Mouse (Mus musculus) stomach, embryonic 16.5 days (tissue): ENCODE measurements around the gene Baat. TPM values are rescaled to one million over a fixed set of nuclear protein-coding genes. Genes with fewer than 3 reads are reported as not detected.
"Not testable (repeated sequence)": the region's sequence is repeated elsewhere in the genome, so short reads cannot be mapped to it uniquely, and the experiment has no call there.

ENCODE experiments used
- ATAC-seq: fragments of 200-750 bp; cut with Nextera tagmentation; 2 replicates; pipeline ENCODE4 v1.8.0; 2017; ENCODE audit warnings: moderate number of reproducible peaks, moderate TSS enrichment; ENCODE audit not compliant: insufficient read depth, low FRiP score
- H3K27ac ChIP-seq: fragments of 300-500 bp; sonication (generic); 2 replicates; pipeline ENCODE4 v1.5.1; 2014; ENCODE audit warnings: low read length
- H3K27me3 ChIP-seq: fragments of 300-500 bp; sonication (generic); 2 replicates; pipeline ENCODE4 v1.6.1; 2014; ENCODE audit warnings: low read length, control low read depth, mixed read lengths; ENCODE audit not compliant: control insufficient read depth, insufficient read depth
- H3K36me3 ChIP-seq: fragments of 300-500 bp; sonication (generic); 2 replicates; pipeline ENCODE4 v1.6.1; 2014; ENCODE audit warnings: low read length; ENCODE audit not compliant: control insufficient read depth, insufficient read depth
- H3K4me1 ChIP-seq: fragments of 300-500 bp; sonication (generic); 2 replicates; pipeline ENCODE4 v1.6.1; 2014; ENCODE audit warnings: low read length, control low read depth, mixed read lengths; ENCODE audit not compliant: control insufficient read depth, insufficient read depth
- H3K4me2 ChIP-seq: fragments of 300-500 bp; sonication (generic); 2 replicates; pipeline ENCODE4 v1.6.1; 2014; ENCODE audit warnings: low read depth, low read length, mixed read lengths
- H3K4me3 ChIP-seq: fragments of 300-500 bp; sonication (generic); replicated peaks from 2 replicates; pipeline ENCODE4 v1.5.1; 2014; ENCODE audit warnings: mild to moderate bottlenecking, low read length
- H3K9ac ChIP-seq: fragments of 300-500 bp; sonication (generic); 2 replicates; pipeline ENCODE4 v1.6.1; 2014; ENCODE audit warnings: low read length
- H3K9me3 ChIP-seq: fragments of 300-500 bp; sonication (generic); replicated peaks from 2 replicates; pipeline ENCODE4 v1.6.1; 2016; ENCODE audit warnings: low read length, control low read depth; ENCODE audit not compliant: control insufficient read depth
- WGBS: fragments of 180-500 bp; shearing (Covaris S2); extraction: QIAGEN DNeasy Blood & Tissue Kit; methylation state at CpG from one replicate; pipeline ENCODE4 v1.1.7; 2014; 5-methylcytosine and 5-hydroxymethylcytosine counted together
- polyA plus RNA-seq: library from polyadenylated mRNA; unstranded; fragments of >200 nt; fragmentation: Nextera tagmentation; extraction: Ambion mirVana; gene quantifications from 2 replicates; pipeline ENCODE4 v1.2.1, GENCODE M21; 2015

Baat gene
- polyA plus RNA-seq, 1 experiment from 2014 or later, result 0.06 TPM

GRCm38 (mm10) chr4:49535675-49536294, 29.4 kb upstream of the Baat start:
- 0 out of 2 replicates have a peak, but pooled peaks cover under 1% of the 10 kb centered on the region for H3K36me3 ChIP-seq
- no peak for ATAC-seq
- WGBS, result 88% methylated on average over 4 of the region's 4 CpGs
- H3K27me3 ChIP-seq, result no peaks in the 10 kb centered on the region
- H3K4me3 ChIP-seq, result no peak overlapping the region
- no peaks in the 10 kb centered on the region for H3K4me1 ChIP-seq
- no peak overlapping the region for H3K9ac ChIP-seq
- H3K4me2 ChIP-seq, result no peak overlapping the region
- 0 out of 2 replicates have a peak, but pooled peaks cover 1% of the 10 kb centered on the region for H3K9me3 ChIP-seq
- no peak overlapping the region for H3K27ac ChIP-seq

- Histone ChIP-seq H3K27ac (no peak overlapping the region), H3K36me3 (peaks cover 8% of the 10 kb centered on the region), H3K9ac (no peak overlapping the region), H3K4me3 (no peak overlapping the region), H3K4me2 (no peak overlapping the region), H3K27me3 (no peaks in the 10 kb centered on the region), H3K9me3 (peaks cover 9% of the 10 kb centered on the region; the same call in 1 of the 2 replicates), H3K4me1 (no peaks in the 10 kb centered on the region)
- 81% methylated on average over 3 of the region's 3 CpGs for WGBS
- ATAC-seq, result no peak
Measured at GRCm38 (mm10) chr4:49535036-49535435, 28.7 kb upstream of the Baat start.

DNA sequence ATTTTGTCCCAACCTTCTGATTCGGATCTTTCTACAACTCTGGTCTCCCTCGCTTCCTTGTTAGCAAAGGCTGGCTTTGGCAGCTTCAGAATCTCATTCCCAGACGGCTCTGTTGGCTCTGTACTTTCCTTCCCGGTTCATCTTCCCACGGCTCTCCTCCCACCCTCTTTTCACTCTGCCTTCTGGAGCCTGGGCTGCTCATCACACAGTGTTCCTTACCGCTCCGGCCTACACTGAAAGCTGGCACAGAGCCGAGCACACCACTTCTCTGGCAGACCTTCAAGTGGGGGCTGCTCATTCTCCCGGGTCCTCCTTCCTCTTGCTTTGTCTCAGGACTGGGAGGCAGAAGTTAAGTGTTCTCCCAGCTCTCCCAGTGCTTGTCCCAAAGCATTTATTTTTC, 16.2 kb upstream of the Baat start:
- Histone ChIP-seq H3K27ac (no peak overlapping the region), H3K4me3 (no peak overlapping the region), H3K36me3 (no peaks in the 10 kb centered on the region), H3K9ac (no peak overlapping the region), H3K9me3 (0 out of 2 replicates have a peak, but pooled peaks cover 2% of the 10 kb centered on the region), H3K4me2 (peak overlapping the region; percentile 75; the same call in 1 of the 2 replicates), H3K27me3 (no peaks in the 10 kb centered on the region), H3K4me1 (peaks cover 7% of the 10 kb centered on the region)
- WGBS, result 68% methylated on average over 9 of the region's 9 CpGs
- ATAC-seq, result no peak

DNA sequence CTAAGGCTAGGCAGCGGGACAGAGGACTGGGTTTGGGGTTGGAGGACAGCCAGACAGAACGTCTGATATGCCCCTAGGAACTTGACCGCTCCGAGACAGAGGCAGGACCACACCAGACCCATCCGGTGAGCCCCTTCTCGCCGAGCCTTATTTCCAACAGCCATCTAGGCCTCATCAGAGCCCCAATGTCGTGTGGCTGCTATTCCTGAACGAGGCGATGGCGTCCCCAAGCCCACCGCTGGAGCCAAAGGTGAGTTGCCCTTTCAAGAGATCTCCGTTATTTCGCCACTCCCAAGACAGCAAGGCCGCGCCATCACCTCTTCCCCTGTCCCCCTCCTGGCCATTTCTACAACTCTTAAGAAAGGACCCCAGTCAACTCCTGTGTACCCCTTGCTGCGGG, 15.0 kb upstream of the Baat start:
- Histone ChIP-seq H3K27me3 (no peaks in the 10 kb centered on the region), H3K4me1 (peaks cover 7% of the 10 kb centered on the region), H3K9ac (peak overlapping the region; percentile 75), H3K9me3 (0 out of 2 replicates have a peak, but pooled peaks cover 2% of the 10 kb centered on the region), H3K36me3 (no peaks in the 10 kb centered on the region), H3K27ac (no peak overlapping the region), H3K4me3 (peak overlapping the region; percentile 66), H3K4me2 (peak overlapping the region; percentile 75)
- WGBS, result 1% methylated on average over 17 of the region's 17 CpGs
- no peak for ATAC-seq

DNA sequence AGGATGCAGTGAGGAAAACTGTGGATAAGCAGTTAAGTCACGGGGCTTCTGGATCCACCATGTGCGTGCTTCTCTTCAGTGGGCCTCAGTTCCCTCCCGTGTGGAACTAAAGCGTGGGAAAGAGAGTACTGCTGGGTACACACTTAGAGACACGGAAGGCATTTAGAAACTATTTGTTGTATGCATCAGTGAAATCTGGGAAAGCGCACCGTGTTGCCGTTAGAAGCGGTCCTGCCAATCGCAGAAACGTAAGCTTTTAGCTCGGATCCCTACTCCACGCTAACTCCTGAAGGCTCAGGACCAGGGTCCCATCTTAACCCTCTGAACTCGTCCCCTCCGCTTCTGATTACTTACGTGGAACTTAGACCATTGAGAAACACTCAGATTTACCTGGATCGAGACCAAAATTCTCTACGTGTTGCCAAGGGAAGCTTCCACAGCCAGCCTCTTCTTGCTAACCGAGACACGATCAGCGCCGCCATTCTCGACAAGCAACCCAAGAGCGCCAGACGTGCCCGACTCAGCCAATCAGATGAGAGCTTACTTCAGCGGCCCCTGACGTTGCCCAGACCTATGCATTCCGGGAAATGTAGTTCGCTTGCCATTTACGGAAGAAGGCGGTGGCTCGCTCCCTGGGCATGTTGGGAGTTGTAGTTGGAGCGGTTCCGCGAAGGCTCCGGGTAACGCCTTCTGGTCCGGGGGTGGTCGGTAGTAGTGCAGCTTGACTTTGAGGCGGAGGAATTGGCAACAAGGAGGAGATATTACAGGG, 14.4 kb upstream of the Baat start, which contains the start of the genes Mrpl50 and Zfp189:
Gene Mrpl50 (minus strand): TSS at position 522 of the 769 bp plus-strand sequence.
Gene Zfp189 (plus strand): TSS at position 605 of the 769 bp plus-strand sequence.
- peak within 1 kb of the TSS; percentile 75 for H3K4me2 ChIP-seq
- H3K27ac ChIP-seq, result peak within 1 kb of the TSS; percentile 21
- H3K4me1 ChIP-seq, result peaks cover 7% of the 10 kb centered on the region
- no peaks in the 10 kb centered on the region for H3K36me3 ChIP-seq
- H3K9ac ChIP-seq, result peak within 1 kb of the TSS; percentile 80
- H3K4me3 ChIP-seq, result peak within 1 kb of the TSS; percentile 66
- no peaks in the 10 kb centered on the region for H3K27me3 ChIP-seq
- H3K9me3 ChIP-seq, result 0 out of 2 replicates have a peak, but pooled peaks cover 2% of the 10 kb centered on the region
- WGBS, result under 1% methylated on average over 41 of the region's 41 CpGs
- peak; percentile 99 for ATAC-seq

DNA sequence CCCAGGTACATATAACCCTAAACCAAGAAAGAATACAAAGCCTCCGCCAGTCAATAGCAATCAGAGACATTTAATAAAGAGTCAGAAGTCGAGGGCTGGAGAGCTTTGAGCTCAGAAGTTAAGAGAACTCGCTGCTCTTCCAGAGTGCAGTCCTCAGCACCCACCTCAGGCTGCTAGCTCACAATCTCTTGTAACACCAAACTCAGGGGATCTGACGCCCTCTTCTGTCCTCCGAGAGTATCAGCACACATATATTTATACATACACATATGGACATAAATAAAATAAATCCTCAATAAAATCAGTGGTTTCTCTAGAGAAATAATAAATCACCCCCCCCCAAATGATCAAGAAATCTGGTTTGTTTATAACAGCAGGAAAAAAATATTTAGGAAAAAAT, 13.1 kb upstream of the Baat start:
- no peak overlapping the region for H3K27ac ChIP-seq
- no peak overlapping the region for H3K4me3 ChIP-seq
- H3K4me1 ChIP-seq, result peaks cover 7% of the 10 kb centered on the region
- no peak overlapping the region for H3K9ac ChIP-seq
- no peaks in the 10 kb centered on the region for H3K27me3 ChIP-seq
- 78% methylated on average over 5 of the region's 5 CpGs for whole genome bisulfite sequencing
- H3K9me3 ChIP-seq, result 0 out of 2 replicates have a peak, but pooled peaks cover 2% of the 10 kb centered on the region
- peak overlapping the region; percentile 67 for H3K4me2 ChIP-seq
- ATAC-seq, result no peak
- H3K36me3 ChIP-seq, result no peaks in the 10 kb centered on the region

DNA sequence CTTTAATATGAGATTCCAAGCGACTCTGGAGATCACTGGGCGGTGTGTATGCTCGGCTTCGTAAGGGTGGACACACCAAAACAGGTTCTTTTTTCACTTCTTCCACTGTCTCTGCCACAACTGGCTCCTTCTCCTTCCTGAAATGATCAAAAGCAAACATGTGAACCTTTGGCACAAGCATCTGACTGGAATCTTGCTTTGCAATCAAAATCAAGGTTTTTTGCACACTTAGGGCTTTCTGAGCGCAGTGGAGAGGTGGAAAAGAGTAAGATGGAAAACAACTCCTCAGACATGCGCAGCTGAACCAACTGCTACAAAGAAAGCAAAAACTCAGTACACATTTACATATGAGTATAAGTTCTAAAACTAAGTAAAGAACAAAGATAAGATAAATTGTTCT, 8.1 kb upstream of the Baat start:
- Histone ChIP-seq H3K27me3 (no peaks in the 10 kb centered on the region), H3K9ac (no peak overlapping the region), H3K36me3 (peaks cover 17% of the 10 kb centered on the region), H3K27ac (no peak overlapping the region), H3K4me1 (0 out of 2 replicates have a peak, but pooled peaks cover 2% of the 10 kb centered on the region), H3K9me3 (0 out of 2 replicates have a peak, but pooled peaks cover 2% of the 10 kb centered on the region), H3K4me3 (no peak overlapping the region), H3K4me2 (no peak overlapping the region)
- WGBS, result 94% methylated on average over 6 of the region's 6 CpGs
- no peak for ATAC-seq

DNA sequence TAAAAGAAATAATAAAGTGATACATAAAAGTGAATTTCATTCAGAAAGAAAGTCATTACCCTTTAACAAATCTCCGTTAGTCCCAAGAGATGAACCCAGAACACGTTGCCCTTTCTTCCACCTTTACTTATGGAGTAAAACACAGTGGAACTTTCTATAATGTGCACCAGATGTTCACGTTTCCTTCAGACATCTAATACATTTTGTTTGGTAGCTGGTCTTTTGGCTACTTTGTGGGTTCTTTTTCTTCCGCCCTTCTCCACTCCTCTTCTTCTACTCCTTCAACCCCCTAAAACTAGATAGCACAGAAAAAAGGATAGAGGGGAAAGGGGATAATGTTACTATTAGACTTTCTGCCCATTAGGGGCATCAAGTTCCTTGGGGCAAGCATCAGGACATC, 6.3 kb upstream of the Baat start:
- Histone ChIP-seq H3K9ac (no peak overlapping the region), H3K4me3 (no peak overlapping the region), H3K36me3 (peaks cover 17% of the 10 kb centered on the region), H3K4me1 (no peaks in the 10 kb centered on the region), H3K4me2 (no peak overlapping the region), H3K27ac (no peak overlapping the region), H3K27me3 (no peaks in the 10 kb centered on the region), H3K9me3 (no peaks in the 10 kb centered on the region)
- WGBS, result 91% methylated on average over 4 of the region's 4 CpGs
- no peak for ATAC-seq

GRCm38 (mm10) chr4:49510236-49510835, 4.0 kb upstream of the Baat start:
- WGBS, result 57% methylated on average over 1 of the region's 1 CpGs
- ATAC-seq, result 0 out of 2 replicates have a peak, but pooled peaks have one; percentile 13
- not testable (repeated sequence) for H3K27ac ChIP-seq, H3K27me3 ChIP-seq, H3K9ac ChIP-seq, H3K4me1 ChIP-seq, H3K9me3 ChIP-seq, H3K4me3 ChIP-seq, H3K4me2 ChIP-seq
- H3K36me3 ChIP-seq, result peaks cover 17% of the 10 kb centered on the region
